Mouse (Mus musculus): Measurements from ENCODE around the gene Gpr62.

- TF ChIP-seq CTCF (IDR thresholded peaks at IDR 0.05; ENCODE audit: low read depth) (no peak), EP300 (IDR thresholded peaks at IDR 0.05; ENCODE audit: low read depth) (no peak)
These were observed 4.0 kb upstream of the Gpr62 start for GRCm38 (mm10) chr9:106469776-106470175.
